Mouse (Mus musculus) embryo, embryonic 11.5 days (tissue): ENCODE measurements around the gene AL731706.2.
A peak's percentile ranks its signal among the peaks of the same experiment; 100 is the strongest.
"Not testable (repeated sequence)": the region's sequence is repeated elsewhere in the genome, so short reads cannot be mapped to it uniquely, and the experiment has no call there.

Experiments
- DNase-seq: peaks from one replicate; pipeline ENCODE4 v3.0.0-alpha.2; 2012; ENCODE audit warnings: low read depth, low spot score

The AL731706.2 gene

GRCm38 (mm10) chr2:136885579-136885978 lies at the start of gene AL731706.2:
Gene AL731706.2 (minus strand): TSS chr2:136885679.
- no peak for DNase-seq

DNA sequence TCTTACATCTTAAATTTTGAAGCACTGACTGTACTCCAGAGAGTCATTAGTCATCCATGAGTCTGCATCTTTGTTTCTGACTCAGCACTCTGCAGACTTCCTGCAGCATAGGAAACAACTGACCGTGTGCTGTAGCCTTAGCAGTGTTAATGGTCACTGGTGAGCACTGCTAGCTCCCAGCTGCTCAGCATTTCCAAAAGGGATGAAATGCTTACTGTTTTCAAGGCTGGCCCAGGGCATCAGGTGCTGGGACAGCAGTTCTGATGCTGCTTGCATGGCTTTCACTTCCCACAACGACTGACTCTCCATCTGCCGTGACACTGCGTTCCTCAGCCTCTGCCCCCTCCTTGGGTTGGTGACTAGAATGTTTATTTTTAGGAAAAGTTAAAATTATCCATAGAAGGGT lies 35.5 kb upstream of the AL731706.2 start:
- DNase-seq, result no peak

- DNase-seq, result no peak
Observed at GRCm38 (mm10) chr2:136920257-136920993, 34.9 kb upstream of the AL731706.2 start.

DNA sequence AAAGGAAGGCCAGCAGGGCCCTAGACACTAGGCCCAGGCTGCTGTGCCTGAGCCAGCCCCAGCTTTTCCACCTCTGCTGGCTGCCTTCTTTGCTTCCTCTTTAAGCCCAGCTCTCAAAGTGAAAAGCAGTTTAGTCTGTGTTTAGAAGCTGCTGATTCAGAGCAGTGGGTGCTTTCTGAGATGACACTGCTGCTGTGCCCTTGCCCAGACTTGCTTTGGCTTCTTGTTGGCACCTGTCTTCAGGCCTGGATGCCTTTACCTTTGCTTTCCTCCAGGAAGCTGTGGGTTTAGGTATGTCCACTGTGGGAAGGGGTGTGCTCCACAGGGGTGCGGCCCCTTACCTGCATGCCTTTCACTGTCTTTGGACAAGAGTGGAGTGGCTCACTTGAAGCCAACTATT lies 34.0 kb upstream of the AL731706.2 start:
- no peak for DNase-seq

DNA sequence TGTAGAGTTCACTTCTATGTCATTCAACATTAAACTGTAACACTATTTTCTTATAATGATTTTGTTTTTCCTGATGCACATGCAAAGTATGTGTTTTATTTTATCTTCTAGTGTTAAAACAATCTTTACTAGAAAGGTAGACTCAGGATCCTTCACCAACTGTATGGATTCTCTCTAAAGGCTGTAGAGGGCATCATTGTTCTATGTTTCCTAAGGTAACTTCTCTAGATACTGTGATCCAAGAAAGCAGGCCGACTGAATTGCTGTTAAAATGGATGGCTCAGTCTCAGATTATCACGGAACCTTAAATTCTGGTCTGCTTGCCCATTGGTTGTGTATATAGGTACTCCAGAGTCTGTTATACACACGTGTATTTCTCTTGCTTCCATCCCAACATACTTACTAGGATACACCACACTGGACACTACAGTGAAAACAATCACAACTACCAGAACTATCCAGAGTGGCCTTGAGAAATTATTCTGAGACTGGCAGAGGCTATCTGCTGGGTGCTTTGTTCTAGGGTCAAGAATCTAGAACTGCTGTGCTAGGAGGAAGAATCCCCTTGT lies 28.9 kb upstream of the AL731706.2 start:
- no peak for DNase-seq

DNA sequence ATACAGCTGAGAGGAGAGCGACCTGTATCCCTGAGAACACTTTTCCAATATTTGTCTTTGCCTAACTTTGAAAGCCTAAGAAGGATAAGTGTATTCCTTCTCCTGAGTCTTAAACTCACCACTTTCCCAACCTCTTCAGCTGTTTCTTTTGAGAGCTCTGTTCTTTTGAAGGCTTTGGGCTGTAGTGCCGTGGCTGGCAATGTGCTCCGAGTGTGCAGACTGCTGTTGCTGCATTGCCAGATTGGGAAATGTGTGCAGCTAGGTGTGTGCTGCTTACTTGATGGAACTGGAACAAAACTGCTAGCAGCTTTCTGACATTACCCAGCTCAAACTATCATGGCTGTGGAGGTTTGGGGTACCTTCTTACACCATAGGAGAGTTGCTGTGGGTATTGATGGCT lies 27.5 kb upstream of the AL731706.2 start:
- DNase-seq, result no peak

DNA sequence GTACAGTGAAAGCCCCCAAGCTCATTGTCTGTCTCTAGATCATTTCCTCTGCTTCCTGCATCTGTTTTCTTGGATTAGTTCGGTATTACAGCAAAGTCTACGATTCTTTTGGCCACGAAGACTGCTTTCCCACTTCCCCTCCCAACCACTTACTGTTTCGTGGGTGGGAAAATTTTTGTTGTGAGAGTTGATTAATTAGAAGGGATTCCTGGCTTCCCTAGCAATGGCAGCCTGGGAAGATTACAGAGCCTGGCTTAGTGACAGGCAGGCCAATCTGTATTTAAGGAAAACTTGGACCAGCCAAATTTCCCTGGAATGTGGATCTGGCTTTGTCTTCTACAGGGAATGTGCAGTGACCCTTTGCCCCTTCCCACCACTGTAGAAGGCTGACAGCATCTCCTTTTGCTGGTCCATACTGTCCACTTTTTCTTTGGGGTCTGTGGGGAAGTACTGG lies 26.5 kb upstream of the AL731706.2 start:
- no peak for DNase-seq

GRCm38 (mm10) chr2:136909298-136909697 lies 23.8 kb upstream of the AL731706.2 start:
- DNase-seq, result no peak

- DNase-seq, result no peak
Observed at GRCm38 (mm10) chr2:136908596-136908995, 23.1 kb upstream of the AL731706.2 start.

DNA sequence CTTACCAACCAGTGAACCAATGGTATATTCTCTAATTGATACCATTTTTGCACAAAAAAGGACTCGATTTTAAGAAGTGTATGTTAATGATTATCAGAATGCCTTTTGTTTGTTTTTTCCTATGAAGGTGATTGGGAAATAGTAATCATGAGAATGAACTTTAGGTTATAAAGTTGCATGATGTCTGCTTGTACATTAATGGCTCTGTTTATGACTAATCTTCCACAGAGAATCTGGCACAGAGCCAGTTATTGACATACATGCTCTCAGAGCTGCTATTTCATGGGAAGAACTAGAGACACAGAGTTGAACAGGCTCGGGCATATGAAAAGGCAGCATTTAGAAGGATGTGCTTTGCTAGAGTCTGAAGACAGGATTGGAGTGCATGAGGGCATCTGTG lies 10.7 kb upstream of the AL731706.2 start:
- DNase-seq, result no peak

- no peak for DNase-seq
Observed at GRCm38 (mm10) chr2:136894494-136894893, 9.0 kb upstream of the AL731706.2 start.

DNA sequence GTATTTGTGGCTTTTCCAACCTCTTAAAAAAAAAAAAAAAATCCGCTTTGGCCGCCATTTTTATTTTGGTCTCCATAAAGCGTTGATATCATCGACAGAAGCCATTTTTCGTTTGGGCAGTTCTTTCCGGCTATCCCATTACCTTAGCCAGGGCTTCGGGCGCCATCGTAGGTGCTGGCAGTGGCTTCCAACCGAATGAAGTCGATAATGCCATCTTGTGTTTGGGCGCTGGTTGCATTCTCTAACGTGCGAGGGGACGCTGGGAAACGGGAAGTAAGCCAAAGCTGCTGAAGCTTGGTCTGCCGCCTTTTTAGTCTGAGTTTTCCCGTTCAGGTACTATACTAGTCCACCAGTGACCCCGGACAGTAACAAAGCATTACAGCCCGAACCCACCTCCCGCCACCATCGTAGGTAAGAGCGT lies 6.5 kb upstream of the AL731706.2 start:
- peak; percentile 91 for DNase-seq

DNA sequence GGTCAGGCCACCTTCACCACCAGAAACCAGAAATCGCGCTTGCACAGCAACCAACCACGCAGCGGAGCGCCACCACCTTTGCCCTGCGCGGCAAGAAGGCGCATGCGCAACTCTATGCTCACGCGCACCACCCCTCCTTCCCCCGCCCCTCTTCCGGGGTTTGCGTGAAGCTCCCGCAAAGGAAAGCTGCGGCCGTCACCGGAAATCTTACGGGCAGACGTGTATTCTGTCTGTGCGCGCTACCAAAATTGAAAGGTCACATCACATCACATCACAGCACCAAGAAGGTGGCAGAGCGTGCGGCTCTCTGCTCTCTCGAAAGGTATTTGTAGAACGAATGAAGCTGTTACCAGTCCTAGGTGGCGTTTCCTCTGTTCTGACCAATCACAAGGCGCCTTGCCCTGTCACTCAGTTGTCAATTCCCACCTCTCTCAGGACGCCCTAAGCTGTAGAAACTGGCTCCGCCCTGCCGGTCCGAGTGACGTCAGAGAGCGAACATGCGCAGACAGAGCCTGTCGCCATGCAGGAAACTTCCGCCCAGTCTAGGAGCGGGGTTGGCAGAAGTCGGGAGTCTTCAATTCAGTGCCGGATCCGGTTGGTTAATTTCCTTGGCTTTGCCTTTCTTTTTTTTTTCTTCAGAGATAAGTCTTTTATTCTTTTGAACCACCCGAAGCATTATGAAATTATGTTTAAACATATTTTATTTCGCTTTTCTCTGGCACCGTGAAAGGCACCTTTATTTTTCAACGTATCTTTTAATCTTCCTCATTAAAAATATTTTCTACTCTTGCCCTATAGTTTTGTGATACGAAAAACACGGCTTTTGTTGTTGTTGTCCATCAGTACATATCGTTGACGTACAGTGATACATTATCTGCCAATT lies 5.8 kb upstream of the AL731706.2 start, which contains the start of the genes Slx4ip, AL731706.1 and Mkks:
Gene Slx4ip, plus strand, starts transcription at position 151 of the 883 bp plus-strand sequence.
Gene AL731706.1, minus strand, starts transcription at position 322 of the 883 bp plus-strand sequence.
Gene Mkks, minus strand, starts transcription at position 322 of the 883 bp plus-strand sequence.
- DNase-seq, result peak; percentile 99

DNA sequence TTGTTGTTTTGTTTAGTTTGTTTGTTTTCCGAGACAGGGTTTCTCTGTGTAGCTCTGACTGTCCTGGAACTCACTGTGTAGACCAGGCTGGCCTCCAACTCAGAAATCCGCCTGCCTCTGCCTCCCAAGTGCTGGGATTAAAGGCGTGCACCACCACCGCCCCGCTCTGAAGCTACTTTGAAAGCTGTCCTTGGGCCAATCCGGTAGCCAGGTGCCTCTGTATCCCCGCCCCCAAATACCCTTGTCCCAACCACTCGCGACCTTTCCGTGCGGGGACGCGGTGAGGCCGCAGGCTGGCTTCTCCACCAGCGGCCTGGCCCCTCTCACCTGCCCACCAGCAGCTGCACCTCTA lies 5.2 kb upstream of the AL731706.2 start:
- not testable (repeated sequence) for DNase-seq

DNA sequence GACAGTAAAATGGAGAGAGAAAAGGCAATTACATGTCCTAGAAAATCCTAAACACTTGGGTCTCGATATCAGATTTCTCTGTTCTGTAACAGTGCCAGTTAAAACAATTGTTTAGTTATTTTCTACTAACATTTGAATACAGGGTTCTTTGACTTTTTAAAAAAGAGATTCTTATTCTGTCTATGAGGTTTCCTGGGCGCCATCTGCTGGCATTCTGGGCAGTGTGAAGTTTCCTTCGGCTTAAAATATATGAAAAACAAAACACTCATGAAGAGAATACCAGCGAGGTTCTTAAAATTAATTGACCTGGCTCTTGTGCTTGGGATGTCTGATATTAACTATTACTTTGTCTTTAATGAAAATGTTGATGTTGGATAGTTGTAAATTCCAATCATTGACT lies 1.4 kb upstream of the AL731706.2 start:
- DNase-seq, result no peak

DNA sequence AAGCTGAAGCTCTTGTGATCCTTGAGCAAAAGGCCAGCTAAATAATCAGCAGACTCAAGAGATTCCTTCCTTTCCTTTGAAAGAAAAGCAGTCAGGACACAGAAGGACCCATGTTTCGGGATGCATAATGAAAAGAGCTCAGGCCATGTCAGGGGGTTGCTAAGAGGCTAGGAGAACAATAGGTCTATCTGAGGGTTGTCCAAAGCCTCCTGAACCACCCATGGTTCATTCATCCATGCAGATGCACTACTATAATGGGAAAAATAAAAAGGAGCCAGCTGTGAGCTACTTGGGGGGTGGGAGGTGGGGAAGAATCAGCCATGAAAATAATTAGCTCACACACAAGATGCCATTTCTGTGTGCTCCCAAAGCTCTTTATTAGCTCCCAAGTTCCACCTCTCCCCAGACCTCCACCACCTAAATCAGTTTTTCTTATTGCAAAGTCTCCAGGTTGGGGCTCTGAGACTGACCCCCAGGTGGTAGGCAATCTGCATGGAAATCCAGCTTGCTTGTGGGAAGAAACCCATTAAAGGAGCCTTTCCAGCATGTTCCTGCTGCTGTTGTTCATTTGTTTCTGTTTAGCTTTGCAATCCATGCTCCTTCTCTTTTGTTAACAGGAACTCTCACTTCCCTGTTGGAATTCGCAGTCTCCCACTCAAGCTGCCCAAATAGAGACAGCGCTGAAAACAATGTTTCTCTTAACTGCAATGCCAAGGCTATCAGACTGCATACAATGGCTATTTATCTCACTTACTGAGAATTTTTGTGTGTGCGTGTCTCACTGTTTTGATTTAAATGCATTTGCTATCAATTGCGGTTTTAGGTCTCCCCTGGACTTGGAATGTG lies 30.7 kb downstream of the AL731706.2 start:
- DNase-seq, result no peak

GRCm38 (mm10) chr2:136850366-136850765 lies 35.1 kb downstream of the AL731706.2 start:
- no peak for DNase-seq

DNA sequence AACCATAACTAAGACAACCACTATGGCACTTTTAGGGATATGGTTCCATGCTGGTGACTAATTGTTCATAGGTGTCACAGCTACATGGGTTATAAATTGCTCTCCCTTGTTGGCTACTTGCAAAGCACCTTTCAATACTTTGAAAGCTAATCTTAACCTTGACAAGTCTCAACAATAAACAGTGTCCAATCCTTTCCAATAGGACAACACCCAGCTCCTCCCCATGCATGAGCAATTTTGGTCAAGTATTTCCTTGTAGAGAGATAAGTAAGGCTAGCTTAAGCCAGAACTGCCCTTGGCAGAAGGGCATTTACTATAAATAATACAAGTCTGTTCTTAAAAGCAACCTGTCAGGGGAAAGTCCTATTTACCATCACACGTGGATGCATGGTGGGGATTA lies 47.5 kb downstream of the AL731706.2 start:
- DNase-seq, result no peak

DNA sequence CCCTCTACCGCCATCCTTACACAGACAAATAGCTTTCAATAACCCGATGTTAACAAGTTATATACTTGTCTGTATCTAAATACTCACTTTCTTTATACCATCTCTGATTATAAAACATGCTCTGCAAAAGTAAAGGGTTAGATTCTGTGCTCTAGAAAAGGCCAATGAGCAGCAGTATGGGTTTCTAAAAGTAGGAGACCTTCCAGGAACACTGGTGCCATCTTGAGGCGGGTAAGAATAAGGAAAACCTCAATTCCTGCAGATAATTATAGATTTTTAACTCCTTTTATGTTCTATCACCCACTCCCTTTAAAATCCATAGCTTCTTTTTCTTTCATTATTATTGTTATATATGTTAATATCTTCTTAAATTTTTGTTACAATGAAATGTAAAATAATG lies 49.6 kb downstream of the AL731706.2 start:
- no peak for DNase-seq
